8 mouse cellular contexts compared by ENCODE assay signal in the genomic region with DNA sequence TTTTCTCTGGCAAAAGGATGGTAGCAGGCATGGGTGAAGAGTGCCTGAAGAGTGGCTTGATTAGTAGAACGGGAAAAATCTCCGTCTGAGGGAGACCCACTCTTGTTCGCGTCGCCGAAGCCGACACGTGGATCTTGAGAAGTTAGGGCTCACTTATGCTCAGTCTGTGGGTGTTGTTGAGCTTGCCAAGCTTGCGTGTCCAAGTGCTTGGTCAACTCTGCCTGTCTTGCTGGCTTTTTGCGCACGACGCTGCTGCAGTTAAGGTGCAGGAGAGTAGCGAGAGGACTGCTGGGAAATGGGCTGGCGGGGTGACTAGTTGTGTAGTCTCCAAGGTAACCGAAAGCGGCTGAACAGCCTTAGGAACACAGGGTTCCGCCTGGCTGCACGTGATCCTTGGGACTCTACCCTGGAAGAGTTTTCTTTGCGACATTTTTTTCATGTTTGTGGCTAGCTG. TPM values are rescaled to one million over a fixed set of nuclear protein-coding genes. Genes with fewer than 3 reads are reported as not detected.
DNase-seq lines count a peak whose midpoint lies in the region; ATAC-seq lines count a peak whose summit lies in the region.

No protein-coding gene starts in this region.

- DNase-seq in CD8-positive naive resting alpha-beta T cell, adult 2 months (ENCODE audit: low read depth in 2 of 2, low spot score in 2 of 2), result peak; percentile 18 to 30
- DNase-seq in forebrain, embryonic 10.5 days (ENCODE audit: extremely low spot score, low spot score), result peak; percentile 64
- DNase-seq in kidney, postnatal 14 days, result peak; percentile 86
- peak; percentile 55 for DNase-seq in telencephalon, adult 2 months (ENCODE audit: low read depth, low spot score)

- ATAC-seq in heart, embryonic 15.5 days (replicated peaks; ENCODE audit: insufficient number of reproducible peaks, insufficient read depth, low FRiP score, low read depth), result peak; percentile 41; the same call in 1 of the 2 replicates
- ATAC-seq in liver, embryonic 16.5 days (ENCODE audit: low read depth), result peak; percentile 68
- 0 out of 2 replicates have a peak, but pooled peaks have one; percentile 46 for ATAC-seq in neural tube, embryonic 12.5 days (ENCODE audit: low FRiP score, low read depth)

- WGBS in forebrain, embryonic 10.5 days, result 8% methylated on average over 19 of the region's 19 CpGs
- WGBS in heart, embryonic 15.5 days, result 4% methylated on average over 19 of the region's 19 CpGs
- 1% methylated on average over 19 of the region's 19 CpGs for WGBS in liver, embryonic 16.5 days (ENCODE audit: insufficient replicate concordance)
- 7% methylated on average over 19 of the region's 19 CpGs for WGBS in neural tube, embryonic 12.5 days

- H3K4me3 ChIP-seq in brown adipose tissue, adult 24 weeks (ENCODE audit: insufficient read depth, low read depth, low read length), result peak overlapping the region; percentile 62
- H3K4me3 ChIP-seq in forebrain, embryonic 10.5 days, result peak overlapping the region; percentile 67
- H3K4me3 ChIP-seq in heart, embryonic 15.5 days, result peak overlapping the region; percentile 53
- H3K4me3 ChIP-seq in liver, embryonic 16.5 days (ENCODE audit: low read depth, low read length), result peak overlapping the region; percentile 66
- H3K4me3 ChIP-seq in neural tube, embryonic 12.5 days, result peak overlapping the region; percentile 53

- peak overlapping the region; percentile 55 for H3K9ac ChIP-seq in heart, embryonic 15.5 days
- peak overlapping the region; percentile 64 for H3K9ac ChIP-seq in liver, embryonic 16.5 days (ENCODE audit: low read depth, low read length)
- H3K9ac ChIP-seq in neural tube, embryonic 12.5 days, result peak overlapping the region; percentile 58; the same call in 1 of the 2 replicates

- H3K27ac ChIP-seq in brown adipose tissue, adult 24 weeks (replicated peaks; ENCODE audit: low read depth, low read length), result 0 out of 2 replicates have a peak overlapping the region, but pooled peaks have one; percentile 24
- H3K27ac ChIP-seq in forebrain, embryonic 10.5 days, result peak overlapping the region; percentile 86
- peak overlapping the region; percentile 90 for H3K27ac ChIP-seq in heart, embryonic 15.5 days
- H3K27ac ChIP-seq in liver, embryonic 16.5 days (ENCODE audit: low read length), result peak overlapping the region; percentile 94
- no peak overlapping the region for H3K27ac ChIP-seq in neural tube, embryonic 12.5 days

- peak overlapping the region; percentile 81 for H3K4me2 ChIP-seq in heart, embryonic 15.5 days
- peak overlapping the region; percentile 99 for H3K4me2 ChIP-seq in liver, embryonic 16.5 days (ENCODE audit: low read depth, low read length)
- peak overlapping the region; percentile 77 for H3K4me2 ChIP-seq in neural tube, embryonic 12.5 days (replicated peaks)

- H3K36me3 ChIP-seq in forebrain, embryonic 10.5 days (replicated peaks), result peaks cover 20% of the 10 kb centered on the region
- peaks cover 7% of the 10 kb centered on the region; the same call in 1 of the 2 replicates for H3K36me3 ChIP-seq in heart, embryonic 15.5 days
- no peaks in the 10 kb centered on the region; the same call in 1 of the 2 replicates for H3K36me3 ChIP-seq in liver, embryonic 16.5 days (ENCODE audit: control insufficient read depth, insufficient read depth)
- peaks cover 9% of the 10 kb centered on the region for H3K36me3 ChIP-seq in neural tube, embryonic 12.5 days

- no peaks in the 10 kb centered on the region; the same call in 1 of the 2 replicates for H3K9me3 ChIP-seq in forebrain, embryonic 10.5 days
- H3K9me3 ChIP-seq in heart, embryonic 15.5 days (replicated peaks), result no peaks in the 10 kb centered on the region
- no peaks in the 10 kb centered on the region for H3K9me3 ChIP-seq in liver, embryonic 16.5 days (replicated peaks; ENCODE audit: control insufficient read depth, low read length)
- H3K9me3 ChIP-seq in neural tube, embryonic 12.5 days, result no peaks in the 10 kb centered on the region

- H3K4me1 ChIP-seq in brown adipose tissue, adult 24 weeks (ENCODE audit: control insufficient read depth, insufficient read depth, insufficient read length, low read length), result peaks cover 7% of the 10 kb centered on the region
- H3K4me1 ChIP-seq in forebrain, embryonic 10.5 days, result peaks cover 25% of the 10 kb centered on the region
- H3K4me1 ChIP-seq in heart, embryonic 15.5 days (replicated peaks), result peaks cover 23% of the 10 kb centered on the region
- H3K4me1 ChIP-seq in liver, embryonic 16.5 days (ENCODE audit: control insufficient read depth, low read depth, low read length), result peaks cover 14% of the 10 kb centered on the region
- H3K4me1 ChIP-seq in neural tube, embryonic 12.5 days, result peaks cover 17% of the 10 kb centered on the region

- no peaks in the 10 kb centered on the region for H3K27me3 ChIP-seq in forebrain, embryonic 10.5 days (ENCODE audit: poor library complexity, severe bottlenecking)
- no peaks in the 10 kb centered on the region for H3K27me3 ChIP-seq in heart, embryonic 15.5 days
- H3K27me3 ChIP-seq in liver, embryonic 16.5 days (ENCODE audit: control insufficient read depth, insufficient read depth, low read depth, low read length), result no peaks in the 10 kb centered on the region
- H3K27me3 ChIP-seq in neural tube, embryonic 12.5 days (replicated peaks), result no peaks in the 10 kb centered on the region

RNA-seq across cellular contexts. Expression of a gene that starts 1.1 kb away (rescaled TPM):
- 9.9 and 14.3 TPM in 2 replicates for polyA plus RNA-seq in brown adipose tissue, adult 24 weeks (2012; ENCODE audit: insufficient read depth, insufficient read length, missing spikeins)
- 29.1 and 30.1 TPM in 2 replicates for polyA plus RNA-seq in forebrain, embryonic 10.5 days (2016; fragmentation: Nextera tagmentation; extraction: Ambion mirVana)
- 19.3 and 22.0 TPM in 2 replicates for polyA plus RNA-seq in heart, embryonic 15.5 days (2015; fragmentation: Nextera tagmentation; extraction: Ambion mirVana)
- polyA plus RNA-seq in liver, embryonic 16.5 days (2015; fragmentation: Nextera tagmentation; extraction: Ambion mirVana), result 6.1 TPM in 2 replicates
- polyA plus RNA-seq in neural tube, embryonic 12.5 days (2016; fragmentation: Nextera tagmentation; extraction: Ambion mirVana), result 27.2 and 31.1 TPM in 2 replicates

Comparison
In these comparisons a context has a peak if more than half of its experiments do, and no peak if none do; other contexts are left out.
1. DNase-seq: peak in every context shown above with its lines; median percentile 86 in kidney, postnatal 14 days; 64 in forebrain, embryonic 10.5 days; 55 in telencephalon, adult 2 months; 24 in CD8-positive naive resting alpha-beta T cell, adult 2 months.